Mouse (Mus musculus): ENCODE results near the gene Olfr937.

The Olfr937 gene
- long read RNA-seq, experiment 1: 0 reads
- long read RNA-seq, experiment 2: 0 reads

DNA sequence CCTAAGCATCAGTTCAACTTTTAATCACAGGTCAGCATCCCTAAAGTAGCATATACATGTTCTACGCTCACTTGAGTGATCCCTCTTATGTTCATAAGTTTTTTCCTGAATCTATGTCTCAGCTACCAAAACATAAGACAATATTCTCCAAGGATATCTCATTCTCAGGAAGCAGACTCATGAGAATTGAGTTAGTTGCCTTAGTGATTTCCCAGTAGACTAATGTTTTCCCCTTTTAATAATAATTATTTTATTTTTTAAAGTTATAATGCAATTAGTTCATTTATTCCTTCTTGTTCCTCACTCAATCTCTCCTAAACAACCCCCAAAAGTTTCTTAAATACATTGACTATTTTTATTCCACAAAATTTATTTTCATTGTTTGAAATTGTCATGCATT lies at the start of gene Olfr937:
Olfr937 (minus strand) TSS at position 101 of the 400 bp plus-strand sequence.
- intact Hi-C loops (cut with DNase I): no loop called here

DNA sequence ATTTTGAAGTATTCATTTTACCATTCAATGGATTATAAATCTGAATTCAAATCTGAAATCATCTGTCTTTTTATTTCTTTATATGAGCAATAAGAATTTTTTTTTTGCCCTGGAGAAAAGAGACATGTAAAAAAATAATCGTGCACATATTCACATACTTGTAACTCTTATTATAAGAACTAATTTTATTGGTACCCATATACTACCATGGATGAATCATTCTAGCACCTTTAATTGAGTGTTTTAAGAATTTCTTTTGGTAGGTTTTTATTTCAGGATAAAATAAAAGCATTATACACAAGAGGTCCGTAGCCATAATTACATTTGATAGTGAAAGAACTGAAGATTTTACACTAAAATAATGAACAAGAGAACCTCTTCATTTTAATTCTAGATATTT lies 14.0 kb upstream of the Olfr937 start, which contains the start of gene Olfr938:
Olfr938 (minus strand) TSS at position 101 of the 400 bp plus-strand sequence.
- intact Hi-C loops (cut with DNase I): no loop called here

DNA sequence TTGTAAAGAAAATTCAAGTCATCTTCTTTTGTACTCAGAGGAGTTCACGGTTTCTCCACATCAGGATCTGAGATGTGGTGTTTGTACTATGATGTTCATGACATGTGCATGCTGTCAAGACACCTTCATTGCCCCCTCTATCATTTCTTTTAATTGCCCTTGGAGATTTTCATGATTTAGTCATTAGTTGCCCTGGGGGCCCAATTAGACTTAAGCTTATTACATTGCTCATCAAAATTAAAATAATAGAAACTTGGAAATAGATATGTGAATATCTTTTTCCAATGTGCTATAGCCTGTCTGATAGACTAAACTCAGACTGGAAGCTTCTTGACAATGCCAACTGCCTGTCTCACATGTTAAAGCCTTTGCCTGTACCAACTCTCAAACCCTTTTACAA lies 41.5 kb downstream of the Olfr937 start, which contains the start of gene Olfr146:
Olfr146 (minus strand) TSS at position 101 of the 400 bp plus-strand sequence.
- intact Hi-C loops (cut with DNase I): no loop called here

Small RNA genes within 50 kb of the gene (microRNA-seq; reads per million reads assigned to microRNA genes)
- gene Gm25032 (0 reads per million in 2 experiments), gene Gm25529 (0 reads per million in 2 experiments)
